In genomic region chr10:8878381-8878780, GRCm38 (mm10) we compare ENCODE assay signal across 14 mouse cellular contexts. TPM values are rescaled to one million over a fixed set of nuclear protein-coding genes. Genes with fewer than 3 reads are reported as not detected.
DNase-seq lines count a peak whose midpoint lies in the region; ATAC-seq lines count a peak whose summit lies in the region.
"Had no signal": no experiment of that assay in that cellular context is flagged by ENCODE, and none has a peak within 500 bp of the region (broad histone marks: within the 10 kb centered on the region; RNA-seq: fewer than 3 reads in every experiment).

No protein-coding gene starts in this region.

- H3K27me3 ChIP-seq in heart, embryonic 13.5 days (replicated peaks) = no peaks in the 10 kb centered on the region
- H3K27me3 ChIP-seq in neural tube, embryonic 12.5 days (replicated peaks) = no peaks in the 10 kb centered on the region
- no peaks in the 10 kb centered on the region for H3K27me3 ChIP-seq in neural tube, embryonic 15.5 days (replicated peaks)
- no peaks in the 10 kb centered on the region for H3K27me3 ChIP-seq in limb, embryonic 10.5 days (ENCODE audit: low read depth, poor library complexity, severe bottlenecking)
- no peaks in the 10 kb centered on the region for H3K27me3 ChIP-seq in stomach, embryonic 16.5 days (ENCODE audit: control insufficient read depth, insufficient read depth, low read length)
- H3K27me3 ChIP-seq: limb, embryonic 12.5 days had no signal

- no peak overlapping the region for H3K4me3 ChIP-seq in heart, embryonic 13.5 days
- H3K4me3 ChIP-seq in neural tube, embryonic 12.5 days = no peak overlapping the region
- H3K4me3 ChIP-seq in neural tube, embryonic 15.5 days (replicated peaks) = no peak overlapping the region
- no peak overlapping the region for H3K4me3 ChIP-seq in limb, embryonic 10.5 days
- H3K4me3 ChIP-seq in stomach, embryonic 16.5 days (replicated peaks; ENCODE audit: low read length) = peak overlapping the region; percentile 8; the same call in 1 of the 2 replicates
- H3K4me3 ChIP-seq: limb, embryonic 12.5 days had no signal

- WGBS in heart, embryonic 13.5 days = 67% methylated on average over 13 of the region's 13 CpGs
- WGBS in neural tube, embryonic 12.5 days = 74% methylated on average over 13 of the region's 13 CpGs
- WGBS in neural tube, embryonic 15.5 days = 80% methylated on average over 13 of the region's 13 CpGs
- 68% methylated on average over 13 of the region's 13 CpGs for WGBS in limb, embryonic 10.5 days
- 74% methylated on average over 13 of the region's 13 CpGs for WGBS in stomach, embryonic 16.5 days

- peaks cover 3% of the 10 kb centered on the region; the same call in 1 of the 2 replicates for H3K36me3 ChIP-seq in heart, embryonic 13.5 days
- H3K36me3 ChIP-seq in neural tube, embryonic 12.5 days = no peaks in the 10 kb centered on the region
- no peaks in the 10 kb centered on the region for H3K36me3 ChIP-seq in neural tube, embryonic 15.5 days
- peaks cover 27% of the 10 kb centered on the region for H3K36me3 ChIP-seq in limb, embryonic 10.5 days
- no peaks in the 10 kb centered on the region for H3K36me3 ChIP-seq in stomach, embryonic 16.5 days (ENCODE audit: control insufficient read depth, insufficient read depth, low read length)
- H3K36me3 ChIP-seq: limb, embryonic 12.5 days had no signal

- ATAC-seq in heart, embryonic 13.5 days (ENCODE audit: extremely low read depth, insufficient number of reproducible peaks, low FRiP score, low TSS enrichment) = no peak
- 0 out of 2 replicates have a peak, but pooled peaks have one; percentile 17 for ATAC-seq in neural tube, embryonic 12.5 days (ENCODE audit: low FRiP score, low read depth)
- no peak for ATAC-seq in neural tube, embryonic 15.5 days (ENCODE audit: low FRiP score)
- no peak for ATAC-seq in stomach, embryonic 16.5 days (ENCODE audit: insufficient read depth, low FRiP score)
- ATAC-seq: forebrain, embryonic 14.5 days had no signal

- H3K9ac ChIP-seq in heart, embryonic 13.5 days = no peak overlapping the region
- H3K9ac ChIP-seq in neural tube, embryonic 12.5 days = no peak overlapping the region
- H3K9ac ChIP-seq in neural tube, embryonic 15.5 days (replicated peaks) = no peak overlapping the region
- no peak overlapping the region; the same call in 1 of the 2 replicates for H3K9ac ChIP-seq in stomach, embryonic 16.5 days (ENCODE audit: low read length)
- H3K9ac ChIP-seq: limb, embryonic 12.5 days had no signal

- DNase-seq in heart, adult 8-10 months (ENCODE audit: low spot score) = no peak
- no peak for DNase-seq in limb, embryonic 10.5 days (ENCODE audit: low spot score)
- DNase-seq in embryo, embryonic 10 days (ENCODE audit: low spot score) = no peak
- no peak for DNase-seq in frontal cortex, postnatal 36 days (ENCODE audit: low spot score in 2 of 2)
- DNase-seq: cerebellum, adult 11 months; heart, postnatal 10 days; kidney, postnatal 25 days; thymus, adult 2 months had no signal

- no peak overlapping the region for H3K27ac ChIP-seq in heart, embryonic 13.5 days (replicated peaks)
- no peak overlapping the region for H3K27ac ChIP-seq in neural tube, embryonic 12.5 days
- no peak overlapping the region for H3K27ac ChIP-seq in neural tube, embryonic 15.5 days (replicated peaks)
- H3K27ac ChIP-seq in limb, embryonic 10.5 days = peak overlapping the region; percentile 64
- H3K27ac ChIP-seq in stomach, embryonic 16.5 days (ENCODE audit: low read length) = no peak overlapping the region
- H3K27ac ChIP-seq: limb, embryonic 12.5 days had no signal

- H3K4me1 ChIP-seq in heart, embryonic 13.5 days = peaks cover 37% of the 10 kb centered on the region
- H3K4me1 ChIP-seq in neural tube, embryonic 12.5 days = peaks cover 6% of the 10 kb centered on the region
- no peaks in the 10 kb centered on the region for H3K4me1 ChIP-seq in neural tube, embryonic 15.5 days
- peaks cover 43% of the 10 kb centered on the region for H3K4me1 ChIP-seq in limb, embryonic 10.5 days
- peaks cover 14% of the 10 kb centered on the region for H3K4me1 ChIP-seq in stomach, embryonic 16.5 days (ENCODE audit: control insufficient read depth, insufficient read depth, low read length)

- peak overlapping the region; percentile 45 for H3K4me2 ChIP-seq in heart, embryonic 13.5 days
- no peak overlapping the region for H3K4me2 ChIP-seq in neural tube, embryonic 12.5 days (replicated peaks)
- H3K4me2 ChIP-seq in neural tube, embryonic 15.5 days = no peak overlapping the region
- H3K4me2 ChIP-seq in stomach, embryonic 16.5 days (ENCODE audit: low read depth, low read length) = peak overlapping the region; percentile 43
- H3K4me2 ChIP-seq: limb, embryonic 12.5 days had no signal

- 0 out of 2 replicates have a peak, but pooled peaks cover 3% of the 10 kb centered on the region for H3K9me3 ChIP-seq in heart, embryonic 13.5 days
- H3K9me3 ChIP-seq in neural tube, embryonic 12.5 days = no peaks in the 10 kb centered on the region
- H3K9me3 ChIP-seq in neural tube, embryonic 15.5 days (replicated peaks) = no peaks in the 10 kb centered on the region
- H3K9me3 ChIP-seq in limb, embryonic 10.5 days (replicated peaks) = no peaks in the 10 kb centered on the region
- no peaks in the 10 kb centered on the region for H3K9me3 ChIP-seq in stomach, embryonic 16.5 days (replicated peaks; ENCODE audit: control insufficient read depth, low read length)
- H3K9me3 ChIP-seq: limb, embryonic 12.5 days had no signal

RNA-seq across cellular contexts. Expression of gene Sash1, which starts 7.5 kb away (rescaled TPM):
- polyA plus RNA-seq in heart, embryonic 13.5 days (2015; fragmentation: Nextera tagmentation; extraction: Ambion mirVana) = 3.3 and 3.5 TPM in 2 replicates
- 10 to 100 TPM; 22.3 to 26.1 (median 24.0) TPM for total RNA-seq in heart, adult 8-10 months (2022)
- 4.7 and 6.6 TPM in 2 replicates for polyA plus RNA-seq in neural tube, embryonic 12.5 days (2016; fragmentation: Nextera tagmentation; extraction: Ambion mirVana)
- polyA plus RNA-seq in neural tube, embryonic 15.5 days (2015; fragmentation: Nextera tagmentation; extraction: Ambion mirVana) = 2.5 and 3.7 TPM in 2 replicates
- polyA plus RNA-seq in limb, embryonic 10.5 days (2016; fragmentation: Nextera tagmentation; extraction: Ambion mirVana) = 4.3 and 4.7 TPM in 2 replicates
- 2.9 and 3.4 TPM in 2 replicates for polyA plus RNA-seq in stomach, embryonic 16.5 days (2015; fragmentation: Nextera tagmentation; extraction: Ambion mirVana)

Comparison
In these comparisons a context has a peak if more than half of its experiments do, and no peak if none do; other contexts are left out.
1. H3K4me2 ChIP-seq: peak in heart, embryonic 13.5 days (single experiment) and stomach, embryonic 16.5 days (single experiment); none in neural tube, embryonic 12.5 days (single experiment) and neural tube, embryonic 15.5 days (single experiment).